Mouse (Mus musculus) stomach, postnatal 0 days (tissue): ENCODE data around the gene Mroh7.

Experiments
- CTCF ChIP-seq: IDR thresholded peaks from 2 replicates; pipeline ENCODE4 v1.5.1; 2016; ENCODE audit warnings: antibody characterized with exemption, low read depth, mild to moderate bottlenecking, moderate library complexity
- EP300 ChIP-seq: optimal IDR thresholded peaks from 2 replicates; pipeline ENCODE3; 2016; ENCODE audit warnings: antibody characterized with exemption

DNA sequence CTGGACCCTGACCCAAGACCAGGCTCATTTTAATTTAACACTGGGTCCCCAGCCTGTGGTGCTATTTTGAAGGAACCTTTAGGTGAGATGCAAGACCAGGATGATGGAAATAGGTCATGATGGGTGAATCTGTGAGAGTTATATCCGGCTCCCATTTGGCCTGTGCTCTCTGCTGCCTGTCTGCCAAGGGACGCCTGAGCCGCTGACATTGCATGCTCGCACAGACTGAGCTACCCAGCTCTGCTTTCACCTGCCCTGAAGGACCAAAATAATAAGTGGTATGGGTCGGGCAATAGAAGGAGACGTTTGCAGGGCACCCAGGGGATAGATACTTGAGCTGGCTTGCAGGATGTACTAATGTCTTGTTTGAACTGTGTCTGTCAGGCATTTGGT is 86.5 kb downstream of the Mroh7 start:
- TF ChIP-seq CTCF (no peak), EP300 (no peak)
